Mouse (Mus musculus) MEL (cell line): ENCODE data around the gene Apobec3. TPM values are rescaled to one million over a fixed set of nuclear protein-coding genes. Genes with fewer than 3 reads are reported as not detected.

Source experiments
- DNase-seq: peaks from one replicate; pipeline ENCODE4 v3.0.0; 2011; ENCODE audit warnings: low read depth, low spot score
- H3K27ac ChIP-seq: 2 replicates; pipeline ENCODE4 v1.5.1; 2012; ENCODE audit warnings: low read depth, mild to moderate bottlenecking, control low read depth, low read length, moderate library complexity; ENCODE audit not compliant: control insufficient read depth
- H3K27me3 ChIP-seq, 2 experiments: fragments of 150-350 bp in 1 of 2; sonication (generic) in 1 of 2; 2 replicates each; pipeline ENCODE4 v1.6.1; 2012; ENCODE audit warnings: low read length in 2 of 2, mild to moderate bottlenecking in 2 of 2, improper control_type of control experiment in 1 of 2, moderate library complexity in 1 of 2; ENCODE audit not compliant: insufficient read depth in 2 of 2, control insufficient read depth in 1 of 2
- H3K36me3 ChIP-seq, 2 experiments: 2 replicates each; pipeline ENCODE4 v1.6.1; 2012 to 2014; ENCODE audit warnings: low read length in 2 of 2, improper control_type of control experiment in 1 of 2, inconsistent platforms in 1 of 2, mild to moderate bottlenecking in 1 of 2; ENCODE audit not compliant: insufficient read depth in 2 of 2, control insufficient read depth in 1 of 2
- H3K4me1 ChIP-seq, 2 experiments: fragments of 150-350 bp in 1 of 2; sonication (generic) in 1 of 2; 2 replicates each; pipeline ENCODE4 v1.6.1; 2012; ENCODE audit warnings: low read length in 2 of 2, improper control_type of control experiment in 1 of 2, mild to moderate bottlenecking in 1 of 2; ENCODE audit not compliant: insufficient read depth in 2 of 2, control insufficient read depth in 1 of 2
- H3K4me3 ChIP-seq, 2 experiments: fragments of 150-350 bp in 1 of 2; sonication (generic) in 1 of 2; 2 replicates each; pipeline ENCODE4 v1.5.1; 2012; ENCODE audit warnings: low read depth in 2 of 2, low read length in 2 of 2, mild to moderate bottlenecking in 2 of 2, moderate library complexity in 2 of 2, control low read depth in 1 of 2, improper control_type of control experiment in 1 of 2; ENCODE audit not compliant: control insufficient read depth in 1 of 2, insufficient read depth in 1 of 2
- H3K79me2 ChIP-seq: 2 replicates; pipeline ENCODE4 v1.6.1; 2012; ENCODE audit warnings: mild to moderate bottlenecking, low read length, moderate library complexity; ENCODE audit not compliant: control insufficient read depth, poor library complexity, insufficient read depth
- H3K9ac ChIP-seq: 2 replicates; pipeline ENCODE4 v1.6.1; 2012; ENCODE audit warnings: low read depth, mild to moderate bottlenecking, control low read depth, low read length, moderate library complexity; ENCODE audit not compliant: control insufficient read depth, poor library complexity, severe bottlenecking
- H3K9me3 ChIP-seq: fragments of 150-350 bp; sonication (generic); replicated peaks from 2 replicates; pipeline ENCODE4 v1.6.1; 2012; ENCODE audit warnings: mild to moderate bottlenecking, low read length, improper control_type of control experiment, moderate library complexity; ENCODE audit not compliant: insufficient read depth
- CHD1 ChIP-seq: IDR thresholded peaks from 2 replicates; pipeline ENCODE4 v1.6.1; 2012; ENCODE audit warnings: low read depth, mild to moderate bottlenecking, inconsistent platforms, low read length, improper control_type of control experiment
- CTCF ChIP-seq, 3 experiments: IDR thresholded peaks in 2 of 3; conservative IDR thresholded peaks in 1 of 3; 2 replicates each; pipeline ENCODE4 v1.5.1; 2011 to 2012; ENCODE audit warnings: low read length in 3 of 3, low read depth in 2 of 3, mild to moderate bottlenecking in 2 of 3, improper control_type of control experiment in 1 of 3, inconsistent platforms in 1 of 3, mixed read lengths in 1 of 3, moderate library complexity in 1 of 3; ENCODE audit not compliant: control insufficient read depth in 1 of 3, insufficient read depth in 1 of 3, poor library complexity in 1 of 3, severe bottlenecking in 1 of 3
- EP300 ChIP-seq, 2 experiments: IDR thresholded peaks; 2 replicates each; pipeline ENCODE4 v1.6.1; 2011; ENCODE audit warnings: improper control_type of control experiment in 2 of 2, low read length in 2 of 2, low read depth in 1 of 2, mild to moderate bottlenecking in 1 of 2
- GABPA ChIP-seq: IDR thresholded peaks from 2 replicates; pipeline ENCODE4 v1.6.1; 2012; ENCODE audit warnings: low read depth, mild to moderate bottlenecking, inconsistent platforms, low read length, improper control_type of control experiment, moderate library complexity
- GATA1 ChIP-seq: IDR thresholded peaks from 2 replicates; pipeline ENCODE4 v1.6.1; 2011; ENCODE audit warnings: low read depth, low read length, improper control_type of control experiment
- HCFC1 ChIP-seq: IDR thresholded peaks from 2 replicates; pipeline ENCODE4 v1.6.1; 2012; ENCODE audit warnings: low read depth, mild to moderate bottlenecking, inconsistent platforms, low read length, improper control_type of control experiment, moderate library complexity
- JUND ChIP-seq: IDR thresholded peaks from 2 replicates; pipeline ENCODE4 v1.6.1; 2011; ENCODE audit warnings: low read depth, mild to moderate bottlenecking, improper control_type of control experiment, low read length
- KAT2A ChIP-seq: conservative IDR thresholded peaks from 2 replicates; pipeline ENCODE4 v1.6.1; 2012; ENCODE audit warnings: low read depth, low read length, improper control_type of control experiment, inconsistent platforms
- MAX ChIP-seq: IDR thresholded peaks from 2 replicates; pipeline ENCODE4 v1.6.1; 2011; ENCODE audit warnings: low read length, improper control_type of control experiment
- MAZ ChIP-seq: IDR thresholded peaks from 2 replicates; pipeline ENCODE4 v1.6.1; 2012; ENCODE audit warnings: low read depth, mild to moderate bottlenecking, inconsistent platforms, low read length, improper control_type of control experiment
- MEF2A ChIP-seq: IDR thresholded peaks from 2 replicates; pipeline ENCODE4 v1.6.1; 2014; ENCODE audit warnings: low read depth, mild to moderate bottlenecking, inconsistent platforms, low read length, improper control_type of control experiment; ENCODE audit not compliant: poor library complexity, insufficient replicate concordance, severe bottlenecking; ENCODE audit errors: extremely low read depth
- MXI1 ChIP-seq: IDR thresholded peaks from 2 replicates; pipeline ENCODE4 v1.6.1; 2011; ENCODE audit warnings: mild to moderate bottlenecking, low read depth, low read length, improper control_type of control experiment
- MYB ChIP-seq: IDR thresholded peaks from 2 replicates; pipeline ENCODE4 v1.6.1; 2011; ENCODE audit warnings: mild to moderate bottlenecking, low read depth, low read length, improper control_type of control experiment
- MYC ChIP-seq: IDR thresholded peaks from 2 replicates; pipeline ENCODE4 v1.6.1; 2011; ENCODE audit warnings: low read depth, mild to moderate bottlenecking, low read length, improper control_type of control experiment, moderate library complexity
- NELFE ChIP-seq: IDR thresholded peaks from 2 replicates; pipeline ENCODE4 v1.6.1; 2011; ENCODE audit warnings: low read depth, low read length, improper control_type of control experiment
- NRF1 ChIP-seq: IDR thresholded peaks from 2 replicates; pipeline ENCODE4 v1.6.1; 2014; ENCODE audit warnings: low read depth, mild to moderate bottlenecking, inconsistent platforms, low read length, improper control_type of control experiment, moderate library complexity; ENCODE audit not compliant: poor library complexity, insufficient read depth, severe bottlenecking
- RAD21 ChIP-seq: IDR thresholded peaks from 2 replicates; pipeline ENCODE4 v1.6.1; 2011; ENCODE audit warnings: mild to moderate bottlenecking, low read depth, low read length, improper control_type of control experiment
- SIN3A ChIP-seq: IDR thresholded peaks from 2 replicates; pipeline ENCODE4 v1.6.1; 2012; ENCODE audit warnings: low read length, improper control_type of control experiment, inconsistent platforms
- SMC3 ChIP-seq: IDR thresholded peaks from 2 replicates; pipeline ENCODE4 v1.6.1; 2011; ENCODE audit warnings: low read depth, low read length, improper control_type of control experiment
- TAL1 ChIP-seq: IDR thresholded peaks from 2 replicates; pipeline ENCODE4 v1.6.1; 2012; ENCODE audit warnings: mild to moderate bottlenecking, inconsistent platforms, low read length, moderate library complexity, mixed read lengths
- TBP ChIP-seq: IDR thresholded peaks from 2 replicates; pipeline ENCODE4 v1.8.0; 2011; ENCODE audit warnings: low read depth, low read length, improper control_type of control experiment
- TCF12 ChIP-seq: IDR thresholded peaks from 2 replicates; pipeline ENCODE4 v1.6.1; 2014; ENCODE audit warnings: low read depth, mild to moderate bottlenecking, inconsistent platforms, low read length, improper control_type of control experiment, moderate library complexity
- UBTF ChIP-seq: IDR thresholded peaks from 2 replicates; pipeline ENCODE4 v1.6.1; 2012; ENCODE audit warnings: low read depth, mild to moderate bottlenecking, inconsistent platforms, low read length, improper control_type of control experiment, moderate library complexity, borderline replicate concordance; ENCODE audit not compliant: insufficient read depth
- USF1 ChIP-seq: IDR thresholded peaks from 2 replicates; pipeline ENCODE4 v1.6.1; 2014; ENCODE audit warnings: low read depth, mild to moderate bottlenecking, inconsistent platforms, low read length, improper control_type of control experiment, moderate library complexity
- USF2 ChIP-seq, 2 experiments: IDR thresholded peaks; 2 replicates each; pipeline ENCODE4 v1.6.1; 2011 to 2012; ENCODE audit warnings: improper control_type of control experiment in 2 of 2, low read length in 2 of 2, borderline replicate concordance in 1 of 2, inconsistent platforms in 1 of 2, low read depth in 1 of 2, mild to moderate bottlenecking in 1 of 2; ENCODE audit not compliant: insufficient read depth in 1 of 2
- ZMIZ1 ChIP-seq: IDR thresholded peaks from 2 replicates; pipeline ENCODE4 v1.6.1; 2012; ENCODE audit warnings: low read depth, mild to moderate bottlenecking, inconsistent platforms, low read length, improper control_type of control experiment, moderate library complexity
- ZNF384 ChIP-seq: IDR thresholded peaks from 2 replicates; pipeline ENCODE4 v1.6.1; 2012; ENCODE audit warnings: low read depth, mild to moderate bottlenecking, inconsistent platforms, low read length, improper control_type of control experiment
- polyA plus RNA-seq, 2 experiments: library from polyadenylated mRNA; stranded (reverse) in 1 of 2; unstranded in 1 of 2; fragments of >175 nt in 1 of 2; fragments of >200 nt in 1 of 2; gene quantifications; 2 replicates each; pipeline versions ENCODE4 v1.2.1 to v1.2.4; 2012; ENCODE audit warnings: low replicate concordance in 2 of 2, low read depth in 1 of 2; ENCODE audit not compliant: insufficient read length in 2 of 2, insufficient read depth in 1 of 2, missing spikeins in 1 of 2
- total RNA-seq: library from RNA; depleted of rRNA; stranded (reverse); fragments of 300-350 nt; gene quantifications from 2 replicates; pipeline ENCODE4 v1.2.3, GENCODE M21; 2012

Gene Apobec3
- total and polyA plus RNA-seq, 3 experiments, result 22.2 to 38.6 TPM; not detected in 1

DNA sequence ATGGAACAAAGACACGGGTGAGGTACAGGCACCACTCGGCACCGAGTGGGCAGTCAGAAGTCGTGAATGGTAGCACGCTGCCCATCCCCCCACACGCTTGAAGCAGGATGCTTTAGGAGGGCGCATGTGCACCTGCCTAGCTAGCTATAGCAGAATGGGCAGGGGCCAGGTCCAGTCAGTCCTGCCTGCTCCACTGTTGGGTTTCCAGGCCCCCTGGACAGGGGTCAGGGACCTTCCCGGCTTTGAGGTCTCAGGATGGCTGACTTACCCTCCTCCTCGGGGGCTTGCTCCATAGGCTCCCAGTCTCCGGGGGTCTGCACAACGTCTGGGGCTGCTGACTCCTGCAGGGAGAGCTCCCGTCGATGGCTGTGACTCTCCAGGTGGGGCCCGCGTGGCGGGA is 27.0 kb downstream of the Apobec3 start:
- no peaks in the 10 kb centered on the region for H3K4me1 ChIP-seq
- H3K27ac ChIP-seq, result no peak overlapping the region
- no peaks in the 10 kb centered on the region for H3K36me3 ChIP-seq
- no peaks in the 10 kb centered on the region for H3K9me3 ChIP-seq
- TF ChIP-seq HCFC1, result no peak
- TF ChIP-seq CTCF (IDR thresholded peaks at IDR 0.05 in 2 of 3, conservative IDR thresholded peaks at IDR 0.05 in 1 of 3; ENCODE audit: control insufficient read depth in 1 of 3, insufficient read depth in 1 of 3, low read depth in 2 of 3, low read length in 3 of 3, poor library complexity in 1 of 3, severe bottlenecking in 1 of 3), result no peak
- TF ChIP-seq SIN3A, result no peak
- TF ChIP-seq MEF2A, result no peak
- no peak for TF ChIP-seq TAL1
- TF ChIP-seq RAD21, result no peak
- TF ChIP-seq GATA1, result no peak
- TF ChIP-seq TBP, result no peak
- no peak for TF ChIP-seq EP300 (IDR thresholded peaks at IDR 0.05; ENCODE audit: low read depth in 1 of 2, low read length in 2 of 2)
- no peak for TF ChIP-seq MYC
- TF ChIP-seq ZNF384, result no peak
- no peak for TF ChIP-seq MXI1
- TF ChIP-seq NRF1, result no peak
- no peak for TF ChIP-seq CHD1
- TF ChIP-seq NELFE, result no peak
- no peak for TF ChIP-seq TCF12
- TF ChIP-seq MAX, result no peak
- H3K27me3 ChIP-seq, result no peaks in the 10 kb centered on the region
- no peak overlapping the region for H3K9ac ChIP-seq
- H3K79me2 ChIP-seq, result no peaks in the 10 kb centered on the region
- no peak for DNase-seq
- no peak overlapping the region for H3K4me3 ChIP-seq

DNA sequence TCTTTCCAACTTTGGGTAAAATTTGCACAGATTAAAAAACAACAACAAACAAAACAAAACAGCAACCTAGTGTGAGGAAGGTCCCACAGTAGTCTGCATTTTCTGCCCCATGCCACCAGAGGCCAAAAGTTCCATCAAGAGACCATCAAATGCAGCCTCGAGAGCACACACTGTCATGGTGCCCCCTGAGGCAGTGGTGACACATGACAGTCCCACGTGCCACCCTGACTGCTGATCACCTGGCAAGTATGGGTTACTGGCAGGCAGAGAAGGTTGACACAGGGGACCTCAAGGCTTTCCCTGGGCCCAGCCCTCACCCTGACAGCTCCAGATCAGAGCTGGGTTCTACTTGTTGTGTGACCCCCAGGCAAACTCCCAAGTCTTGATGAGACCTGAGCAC is 28.3 kb downstream of the Apobec3 start:
- H3K79me2 ChIP-seq, result no peaks in the 10 kb centered on the region
- H3K27me3 ChIP-seq, result no peaks in the 10 kb centered on the region
- H3K9me3 ChIP-seq, result no peaks in the 10 kb centered on the region
- H3K36me3 ChIP-seq, result no peaks in the 10 kb centered on the region
- no peak overlapping the region for H3K9ac ChIP-seq
- H3K27ac ChIP-seq, result no peak overlapping the region
- no peak for DNase-seq
- no peak overlapping the region for H3K4me3 ChIP-seq
- H3K4me1 ChIP-seq, result no peaks in the 10 kb centered on the region
- TF ChIP-seq EP300 (IDR thresholded peaks at IDR 0.05; ENCODE audit: low read depth in 1 of 2, low read length in 2 of 2) (no peak), SMC3 (no peak), MXI1 (no peak), MYB (no peak), RAD21 (no peak), KAT2A (no peak), USF1 (no peak), GABPA (no peak), NRF1 (no peak), ZMIZ1 (no peak), JUND (no peak), USF2 (IDR thresholded peaks at IDR 0.05; ENCODE audit: borderline replicate concordance in 1 of 2, insufficient read depth in 1 of 2, low read depth in 1 of 2, low read length in 2 of 2) (no peak), MAZ (no peak), UBTF (no peak)
